Mouse (Mus musculus) stomach, embryonic 14.5 days (tissue): ENCODE measurements around the gene Dnaja3. TPM values are rescaled to one million over a fixed set of nuclear protein-coding genes. Genes with fewer than 3 reads are reported as not detected.

Experiments used
- ATAC-seq: fragments of 200-750 bp; cut with Nextera tagmentation; 2 replicates; pipeline ENCODE4 v1.8.0; 2017; ENCODE audit warnings: low read depth, moderate TSS enrichment; ENCODE audit not compliant: insufficient number of reproducible peaks, insufficient read depth, low FRiP score
- H3K27ac ChIP-seq: fragments of 300-500 bp; sonication (generic); 2 replicates; pipeline ENCODE4 v1.5.1; 2014; ENCODE audit warnings: mild to moderate bottlenecking, low read length, moderate library complexity, mixed read lengths
- H3K27me3 ChIP-seq: fragments of 300-500 bp; sonication (generic); 2 replicates; pipeline ENCODE4 v1.6.1; 2014; ENCODE audit warnings: low read length, control low read depth, mixed read lengths; ENCODE audit not compliant: control insufficient read depth, insufficient read depth
- H3K36me3 ChIP-seq: fragments of 300-500 bp; sonication (generic); 2 replicates; pipeline ENCODE4 v1.6.1; 2014; ENCODE audit warnings: mild to moderate bottlenecking, control low read depth, low read length, moderate library complexity, mixed read lengths; ENCODE audit not compliant: control insufficient read depth, insufficient read depth
- H3K4me1 ChIP-seq: fragments of 300-500 bp; sonication (generic); 2 replicates; pipeline ENCODE4 v1.6.1; 2014; ENCODE audit warnings: low read length, control low read depth, mixed read lengths; ENCODE audit not compliant: control insufficient read depth, insufficient read depth
- H3K4me2 ChIP-seq: fragments of 300-500 bp; sonication (generic); replicated peaks from 2 replicates; pipeline ENCODE4 v1.6.1; 2014; ENCODE audit warnings: low read depth, low read length, control low read depth
- H3K4me3 ChIP-seq: fragments of 300-500 bp; sonication (generic); 2 replicates; pipeline ENCODE4 v1.5.1; 2014; ENCODE audit warnings: low read depth, low read length, control low read depth
- H3K9ac ChIP-seq: fragments of 300-500 bp; sonication (generic); replicated peaks from 2 replicates; pipeline ENCODE4 v1.6.1; 2014; ENCODE audit warnings: low read depth, mild to moderate bottlenecking, control low read depth, low read length, moderate library complexity, mixed read lengths
- H3K9me3 ChIP-seq: fragments of 300-500 bp; sonication (generic); 2 replicates; pipeline ENCODE4 v1.6.1; 2016; ENCODE audit warnings: low read depth, low read length, control low read depth; ENCODE audit not compliant: control insufficient read depth
- WGBS: fragments of 180-500 bp; shearing (Covaris S2); extraction: QIAGEN DNeasy Blood & Tissue Kit; methylation state at CpG from one replicate; pipeline ENCODE4 v1.1.7; 2014; 5-methylcytosine and 5-hydroxymethylcytosine counted together
- polyA plus RNA-seq: library from polyadenylated mRNA; unstranded; fragments of >200 nt; fragmentation: Nextera tagmentation; extraction: Ambion mirVana; gene quantifications from 2 replicates; pipeline ENCODE4 v1.2.1, GENCODE M21; 2014

Gene Dnaja3
- 57.8 and 61.6 TPM in 2 replicates for polyA plus RNA-seq

- under 1% methylated on average over 22 of the region's 22 CpGs for WGBS
- H3K27me3 ChIP-seq = no peaks in the 10 kb centered on the region
- peak within 1 kb of the TSS; percentile 93 for H3K27ac ChIP-seq
- H3K9ac ChIP-seq = peak within 1 kb of the TSS; percentile 82
- no peaks in the 10 kb centered on the region for H3K9me3 ChIP-seq
- ATAC-seq = peak; percentile 94
- peaks cover 38% of the 10 kb centered on the region for H3K4me1 ChIP-seq
- peak within 1 kb of the TSS; percentile 52 for H3K4me2 ChIP-seq
- peak within 1 kb of the TSS; percentile 72 for H3K4me3 ChIP-seq
- no peaks in the 10 kb centered on the region; the same call in 1 of the 2 replicates for H3K36me3 ChIP-seq
These were observed at the start of gene Dnaja3, which contains the start of gene Vasn for GRCm38 (mm10) chr16:4639831-4640237. Dnaja3 (plus strand) TSS chr16:4639989. Vasn (plus strand) TSS chr16:4639941.

GRCm38 (mm10) chr16:4590236-4590635, 49.6 kb upstream of the Dnaja3 start:
- Histone ChIP-seq H3K9me3 (no peaks in the 10 kb centered on the region), H3K27me3 (no peaks in the 10 kb centered on the region), H3K36me3 (peaks cover 4% of the 10 kb centered on the region; the same call in 1 of the 2 replicates), H3K4me3 (no peak overlapping the region), H3K4me2 (no peak overlapping the region), H3K9ac (no peak overlapping the region), H3K27ac (no peak overlapping the region), H3K4me1 (peaks cover 32% of the 10 kb centered on the region)
- WGBS = 97% methylated on average over 9 of the region's 9 CpGs
- no peak for ATAC-seq

- H3K27me3 ChIP-seq = no peaks in the 10 kb centered on the region
- H3K9ac ChIP-seq = peak overlapping the region; percentile 88; the same call in 1 of the 2 replicates
- peak overlapping the region; percentile 92 for H3K27ac ChIP-seq
- peak overlapping the region; percentile 89 for H3K4me3 ChIP-seq
- H3K4me2 ChIP-seq = peak overlapping the region; percentile 96
- 10% methylated on average over 32 of the region's 32 CpGs for WGBS
- H3K36me3 ChIP-seq = peaks cover 4% of the 10 kb centered on the region; the same call in 1 of the 2 replicates
- ATAC-seq = no peak
- peaks cover 44% of the 10 kb centered on the region for H3K4me1 ChIP-seq
- H3K9me3 ChIP-seq = no peaks in the 10 kb centered on the region
These were observed 46.6 kb upstream of the Dnaja3 start for GRCm38 (mm10) chr16:4592909-4593875.

- Histone ChIP-seq H3K27me3 (no peaks in the 10 kb centered on the region), H3K27ac (peak within 1 kb of the TSS; percentile 92), H3K4me1 (peaks cover 54% of the 10 kb centered on the region), H3K9me3 (no peaks in the 10 kb centered on the region), H3K4me2 (peak within 1 kb of the TSS; percentile 96), H3K36me3 (peaks cover 4% of the 10 kb centered on the region; the same call in 1 of the 2 replicates), H3K4me3 (peak within 1 kb of the TSS; percentile 89), H3K9ac (peak within 1 kb of the TSS; percentile 88)
- ATAC-seq = peak; percentile 87
- WGBS = under 1% methylated on average over 31 of the region's 74 CpGs
These were observed 45.6 kb upstream of the Dnaja3 start, which contains the start of gene Glis2 for GRCm38 (mm10) chr16:4593971-4594813. Glis2 (plus strand) TSS chr16:4594713.

GRCm38 (mm10) chr16:4594814-4595526, 44.8 kb upstream of the Dnaja3 start:
- peak overlapping the region; percentile 89 for H3K4me3 ChIP-seq
- no peaks in the 10 kb centered on the region for H3K27me3 ChIP-seq
- ATAC-seq = peak; percentile 7; the same call in 1 of the 2 replicates
- peak overlapping the region; percentile 96 for H3K4me2 ChIP-seq
- 1% methylated on average over 29 of the region's 52 CpGs for WGBS
- peak overlapping the region; percentile 92 for H3K27ac ChIP-seq
- H3K9ac ChIP-seq = peak overlapping the region; percentile 88
- H3K4me1 ChIP-seq = peaks cover 61% of the 10 kb centered on the region
- no peaks in the 10 kb centered on the region for H3K9me3 ChIP-seq
- H3K36me3 ChIP-seq = peaks cover 4% of the 10 kb centered on the region; the same call in 1 of the 2 replicates

GRCm38 (mm10) chr16:4595527-4595963, 44.2 kb upstream of the Dnaja3 start:
- H3K27me3 ChIP-seq = no peaks in the 10 kb centered on the region
- peak overlapping the region; percentile 96 for H3K4me2 ChIP-seq
- H3K9ac ChIP-seq = peak overlapping the region; percentile 88; the same call in 1 of the 2 replicates
- no peaks in the 10 kb centered on the region for H3K9me3 ChIP-seq
- peaks cover 2% of the 10 kb centered on the region; the same call in 1 of the 2 replicates for H3K36me3 ChIP-seq
- peak overlapping the region; percentile 92; the same call in 1 of the 2 replicates for H3K27ac ChIP-seq
- 2% methylated on average over 5 of the region's 5 CpGs for WGBS
- H3K4me1 ChIP-seq = peaks cover 66% of the 10 kb centered on the region
- H3K4me3 ChIP-seq = peak overlapping the region; percentile 89
- ATAC-seq = 0 out of 2 replicates have a peak, but pooled peaks have one; percentile 9

- H3K9me3 ChIP-seq = no peaks in the 10 kb centered on the region
- H3K4me2 ChIP-seq = peak overlapping the region; percentile 96
- ATAC-seq = no peak
- H3K27me3 ChIP-seq = no peaks in the 10 kb centered on the region
- H3K4me1 ChIP-seq = peaks cover 73% of the 10 kb centered on the region
- WGBS = 15% methylated on average over 3 of the region's 3 CpGs
- H3K27ac ChIP-seq = peak overlapping the region; percentile 92; the same call in 1 of the 2 replicates
- H3K4me3 ChIP-seq = peak overlapping the region; percentile 89
- H3K36me3 ChIP-seq = no peaks in the 10 kb centered on the region
- H3K9ac ChIP-seq = peak overlapping the region; percentile 88; the same call in 1 of the 2 replicates
These were observed 43.6 kb upstream of the Dnaja3 start for GRCm38 (mm10) chr16:4596141-4596728.
